Mouse (Mus musculus): ENCODE data around the gene Zfp341. TPM values are rescaled to one million over a fixed set of nuclear protein-coding genes. Genes with fewer than 3 reads are reported as not detected.

Gene Zfp341
- polyA plus RNA-seq, 1 experiment from 2014 or later, result 1.5 TPM

DNA sequence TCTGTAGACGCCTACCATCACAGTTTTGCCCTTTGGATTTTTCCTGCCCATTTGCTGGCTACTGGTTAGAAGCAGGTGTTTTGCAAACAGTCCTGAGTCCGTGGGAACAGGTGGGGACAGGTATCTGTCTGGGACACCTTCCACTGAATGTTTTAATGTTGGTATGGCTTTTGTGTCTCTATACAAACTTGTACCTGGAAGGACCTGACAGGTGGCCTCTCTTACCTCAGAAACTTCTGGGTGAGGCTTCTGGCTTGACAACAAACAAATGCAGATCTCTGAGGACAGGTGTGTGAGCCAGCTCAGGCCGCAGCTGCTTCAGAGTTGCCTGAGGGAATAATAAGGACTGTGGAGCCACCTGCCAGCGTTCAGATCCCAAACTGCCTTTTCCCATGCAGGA is 26.0 kb downstream of the Zfp341 start:
- H3K4me3 ChIP-seq (replicated peaks), result no peak overlapping the region
- no peak overlapping the region for H3K9ac ChIP-seq (replicated peaks)
- 85% methylated on average over 4 of the region's 4 CpGs for WGBS
- peaks cover 63% of the 10 kb centered on the region for H3K36me3 ChIP-seq
- H3K27me3 ChIP-seq, result no peaks in the 10 kb centered on the region
- H3K4me2 ChIP-seq, result no peak overlapping the region
- H3K27ac ChIP-seq, result no peak overlapping the region
- H3K4me1 ChIP-seq (replicated peaks), result no peaks in the 10 kb centered on the region
- peaks cover 7% of the 10 kb centered on the region; the same call in 1 of the 2 replicates for H3K9me3 ChIP-seq
- no peak for ATAC-seq (ENCODE audit: insufficient number of reproducible peaks, insufficient read depth, low FRiP score, low TSS enrichment, low read depth)

DNA sequence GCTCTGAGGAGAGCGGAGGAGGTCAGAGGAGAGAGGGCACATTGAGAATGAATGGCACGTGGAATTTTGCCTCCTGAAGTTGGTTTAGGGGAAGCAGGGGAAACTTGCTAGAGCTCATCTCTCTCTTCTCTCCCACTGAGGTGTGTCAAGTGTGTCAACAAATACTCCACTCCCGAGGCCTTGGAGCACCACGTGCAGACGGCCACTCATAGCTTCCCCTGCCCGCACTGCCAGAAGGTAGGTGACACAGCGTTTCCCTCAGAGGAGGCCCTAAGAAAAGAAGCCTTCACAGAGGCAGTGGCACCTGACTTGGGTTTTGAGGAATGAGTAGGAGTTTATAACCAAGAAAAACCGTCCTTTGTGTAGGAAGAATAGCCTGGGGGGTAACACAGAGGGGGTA is 28.1 kb downstream of the Zfp341 start:
- H3K36me3 ChIP-seq, result peaks cover 62% of the 10 kb centered on the region

DNA sequence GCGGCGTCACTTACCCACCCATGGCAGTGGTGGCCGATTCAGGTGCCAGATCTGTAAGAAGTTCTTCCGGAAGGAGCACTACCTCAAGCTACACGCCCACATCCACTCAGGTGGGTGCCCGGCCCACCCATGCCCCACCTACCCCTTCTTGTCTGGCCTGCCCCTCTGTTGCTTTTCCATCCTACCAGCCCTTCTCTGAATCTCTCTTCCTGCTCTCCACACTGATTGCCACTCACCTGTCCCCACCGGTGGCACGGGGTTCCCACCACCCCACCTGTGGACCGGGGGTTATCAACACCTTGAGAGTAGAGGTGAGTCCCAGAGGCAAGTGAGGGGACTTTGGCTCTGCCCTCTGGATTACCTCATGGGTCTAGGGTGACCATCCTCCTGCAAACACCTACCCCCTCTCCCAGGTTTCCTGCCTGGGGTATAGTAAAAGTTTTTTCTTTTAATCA is 28.9 kb downstream of the Zfp341 start:
- WGBS, result 99% methylated on average over 9 of the region's 9 CpGs
- peaks cover 62% of the 10 kb centered on the region for H3K36me3 ChIP-seq
- no peak for ATAC-seq (ENCODE audit: insufficient number of reproducible peaks, insufficient read depth, low FRiP score, low TSS enrichment, low read depth)
- no peaks in the 10 kb centered on the region for H3K4me1 ChIP-seq (replicated peaks)
- no peaks in the 10 kb centered on the region for H3K27me3 ChIP-seq
- no peak overlapping the region for H3K9ac ChIP-seq (replicated peaks)
- no peak overlapping the region for H3K4me3 ChIP-seq (replicated peaks)
- H3K4me2 ChIP-seq, result no peak overlapping the region
- H3K9me3 ChIP-seq, result peaks cover 7% of the 10 kb centered on the region; the same call in 1 of the 2 replicates
- no peak overlapping the region for H3K27ac ChIP-seq

More for the DNA sequence above, 28.1 kb downstream of the Zfp341 start:
- H3K4me1 ChIP-seq (replicated peaks), result no peaks in the 10 kb centered on the region
- no peak overlapping the region for H3K4me3 ChIP-seq (replicated peaks)
- H3K9me3 ChIP-seq, result peaks cover 7% of the 10 kb centered on the region; the same call in 1 of the 2 replicates
- ATAC-seq (ENCODE audit: insufficient number of reproducible peaks, insufficient read depth, low FRiP score, low TSS enrichment, low read depth), result no peak
- no peaks in the 10 kb centered on the region for H3K27me3 ChIP-seq
- no peak overlapping the region for H3K9ac ChIP-seq (replicated peaks)
- H3K27ac ChIP-seq, result no peak overlapping the region
- no peak overlapping the region for H3K4me2 ChIP-seq
- 82% methylated on average over 8 of the region's 8 CpGs for WGBS

DNA sequence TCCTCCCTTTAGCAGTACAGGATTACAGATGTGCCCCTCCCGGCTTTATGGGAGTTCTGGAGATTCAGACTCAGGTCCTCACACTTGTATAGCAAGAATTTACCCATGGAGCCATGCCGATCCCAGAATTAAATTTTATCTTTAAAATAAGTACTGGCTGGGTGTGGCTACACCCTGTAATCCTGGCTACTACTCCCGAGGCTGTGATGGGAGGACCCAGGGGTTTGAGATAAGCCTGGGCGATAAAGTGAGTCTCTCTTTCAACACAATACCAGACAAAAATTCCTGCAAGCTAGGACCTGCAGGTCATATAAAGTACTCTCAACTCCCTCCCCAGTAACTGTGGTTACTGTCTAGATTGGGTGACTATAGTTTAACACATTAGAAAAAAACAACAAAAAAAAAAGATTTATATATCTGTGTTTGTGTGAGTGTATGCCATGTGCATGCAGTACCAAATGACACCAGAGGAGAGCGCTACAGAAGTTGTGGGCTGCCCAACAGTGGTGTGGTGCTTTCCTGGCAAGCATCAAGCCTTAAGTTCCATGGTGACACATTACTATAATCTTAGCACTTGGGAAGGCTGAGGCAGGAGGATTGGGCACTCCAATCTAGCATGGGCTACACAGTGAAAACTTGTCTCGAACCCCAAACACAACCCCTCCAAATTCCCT is 29.8 kb downstream of the Zfp341 start:
- Histone ChIP-seq H3K27me3 (no peaks in the 10 kb centered on the region), H3K36me3 (peaks cover 55% of the 10 kb centered on the region), H3K4me2 (no peak overlapping the region), H3K27ac (no peak overlapping the region), H3K9ac (replicated peaks) (0 out of 2 replicates have a peak overlapping the region, but pooled peaks have one; percentile 2), H3K4me3 (replicated peaks) (no peak overlapping the region), H3K9me3 (peaks cover 7% of the 10 kb centered on the region; the same call in 1 of the 2 replicates), H3K4me1 (replicated peaks) (no peaks in the 10 kb centered on the region)
- ATAC-seq (ENCODE audit: insufficient number of reproducible peaks, insufficient read depth, low FRiP score, low TSS enrichment, low read depth), result no peak
- WGBS, result 92% methylated on average over 6 of the region's 6 CpGs

DNA sequence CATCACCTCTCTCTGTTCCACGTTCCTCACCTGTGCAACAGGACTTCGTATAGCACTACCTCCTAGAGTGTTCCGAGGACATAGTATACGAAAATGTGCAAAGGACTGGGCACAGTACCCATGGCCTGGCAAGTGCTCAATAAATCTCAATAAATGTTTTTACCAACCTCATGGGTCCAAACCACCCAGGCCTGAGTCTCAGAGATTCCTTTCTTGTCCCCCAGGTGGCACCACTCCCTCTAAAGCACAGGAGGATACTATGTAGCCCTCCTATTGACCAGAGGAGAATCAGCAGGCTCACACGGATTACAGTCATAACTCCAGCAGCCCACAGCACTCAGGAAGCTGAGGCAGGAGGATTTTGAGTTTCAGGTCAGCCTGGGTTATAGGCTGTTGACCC is 33.5 kb downstream of the Zfp341 start:
- no peak overlapping the region for H3K9ac ChIP-seq (replicated peaks)
- H3K4me1 ChIP-seq (replicated peaks), result no peaks in the 10 kb centered on the region
- ATAC-seq (ENCODE audit: insufficient number of reproducible peaks, insufficient read depth, low FRiP score, low TSS enrichment, low read depth), result no peak; the same call in 1 of the 2 replicates
- H3K4me3 ChIP-seq (replicated peaks), result no peak overlapping the region
- no peak overlapping the region for H3K27ac ChIP-seq
- WGBS, result 77% methylated on average over 5 of the region's 5 CpGs
- no peak overlapping the region for H3K4me2 ChIP-seq
- H3K9me3 ChIP-seq, result no peaks in the 10 kb centered on the region
- H3K36me3 ChIP-seq, result peaks cover 31% of the 10 kb centered on the region
- no peaks in the 10 kb centered on the region for H3K27me3 ChIP-seq

DNA sequence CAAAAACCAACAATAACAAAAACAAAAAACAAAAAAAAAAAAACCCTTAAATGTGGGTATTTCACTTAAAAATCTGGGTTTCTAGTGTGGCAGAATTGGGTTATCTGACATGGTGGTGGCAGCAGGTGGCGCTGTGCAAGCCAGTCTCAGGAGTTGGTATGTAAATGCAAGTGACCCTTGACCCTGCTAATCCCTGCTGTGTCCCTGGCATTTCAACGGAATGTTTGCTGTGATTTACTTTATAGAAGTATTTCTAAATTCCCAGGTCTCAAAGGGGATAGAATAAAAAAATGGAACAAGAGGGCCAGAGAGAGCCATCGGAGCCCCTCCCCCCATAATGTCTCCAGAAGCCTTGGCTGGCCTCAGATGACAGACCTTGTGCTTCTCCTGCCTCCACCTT is 35.0 kb downstream of the Zfp341 start:
- Histone ChIP-seq H3K4me2 (no peak overlapping the region), H3K27ac (no peak overlapping the region), H3K9me3 (no peaks in the 10 kb centered on the region), H3K4me1 (replicated peaks) (no peaks in the 10 kb centered on the region), H3K27me3 (no peaks in the 10 kb centered on the region), H3K36me3 (peaks cover 24% of the 10 kb centered on the region), H3K9ac (replicated peaks) (no peak overlapping the region), H3K4me3 (replicated peaks) (no peak overlapping the region)
- no peak for ATAC-seq (ENCODE audit: insufficient number of reproducible peaks, insufficient read depth, low FRiP score, low TSS enrichment, low read depth)
- WGBS, result 31% methylated on average over 3 of the region's 3 CpGs

DNA sequence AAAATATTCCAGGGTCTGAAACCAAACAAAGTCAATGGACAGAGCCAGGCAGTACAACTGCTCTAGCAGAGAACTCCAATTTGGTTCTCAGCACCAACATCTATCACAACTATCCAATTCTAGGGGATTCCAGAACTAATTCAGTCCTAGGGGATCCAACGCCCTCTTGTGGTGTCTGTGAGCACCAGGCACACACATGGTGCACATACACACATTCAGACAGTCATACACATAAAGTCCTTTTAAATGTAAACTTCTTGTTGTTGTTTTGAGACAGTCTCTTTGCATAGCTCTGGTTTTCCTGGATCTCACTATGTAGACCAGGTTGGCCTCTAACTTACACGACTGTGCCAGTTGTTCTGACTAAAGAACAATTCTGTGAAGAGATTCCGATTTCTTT is 37.3 kb downstream of the Zfp341 start:
- H3K9ac ChIP-seq (replicated peaks), result no peak overlapping the region
- WGBS, result 84% methylated on average over 3 of the region's 3 CpGs
- no peaks in the 10 kb centered on the region for H3K9me3 ChIP-seq
- no peak overlapping the region for H3K4me2 ChIP-seq
- H3K4me3 ChIP-seq (replicated peaks), result no peak overlapping the region
- peaks cover 8% of the 10 kb centered on the region for H3K36me3 ChIP-seq
- no peaks in the 10 kb centered on the region for H3K4me1 ChIP-seq (replicated peaks)
- no peak overlapping the region for H3K27ac ChIP-seq
- ATAC-seq (ENCODE audit: insufficient number of reproducible peaks, insufficient read depth, low FRiP score, low TSS enrichment, low read depth), result no peak
- no peaks in the 10 kb centered on the region for H3K27me3 ChIP-seq

DNA sequence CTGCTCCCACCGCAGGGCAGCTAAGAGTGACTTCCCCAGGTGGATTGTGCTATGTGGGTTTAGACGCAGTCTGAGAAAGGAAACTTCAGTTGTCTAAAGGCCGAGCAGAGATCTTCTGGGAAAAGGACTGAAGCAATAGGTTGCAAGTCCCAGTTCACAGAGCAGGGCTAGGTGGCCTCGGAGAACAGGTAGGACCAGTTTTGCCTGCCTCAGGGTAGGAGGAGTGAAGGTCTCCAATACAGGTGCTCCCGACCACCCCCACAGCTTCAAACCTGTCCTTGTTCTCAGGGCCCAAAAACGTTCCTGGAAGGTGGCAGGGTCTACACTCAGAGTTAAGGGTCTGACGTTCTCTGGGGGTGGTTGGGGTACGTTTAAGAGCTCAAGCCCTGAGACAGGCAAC is 38.3 kb downstream of the Zfp341 start, which contains the start of gene Chmp4b:
Chmp4b (plus strand) TSS at position 343 of the 400 bp plus-strand sequence.
- Histone ChIP-seq H3K27me3 (no peaks in the 10 kb centered on the region), H3K27ac (no peak within 1 kb of the TSS), H3K9me3 (no peaks in the 10 kb centered on the region), H3K9ac (replicated peaks) (no peak within 1 kb of the TSS), H3K4me2 (no peak within 1 kb of the TSS), H3K4me3 (replicated peaks) (no peak within 1 kb of the TSS), H3K36me3 (no peaks in the 10 kb centered on the region), H3K4me1 (replicated peaks) (no peaks in the 10 kb centered on the region)
- WGBS, result 53% methylated on average over 8 of the region's 8 CpGs
- ATAC-seq (ENCODE audit: insufficient number of reproducible peaks, insufficient read depth, low FRiP score, low TSS enrichment, low read depth), result no peak

DNA sequence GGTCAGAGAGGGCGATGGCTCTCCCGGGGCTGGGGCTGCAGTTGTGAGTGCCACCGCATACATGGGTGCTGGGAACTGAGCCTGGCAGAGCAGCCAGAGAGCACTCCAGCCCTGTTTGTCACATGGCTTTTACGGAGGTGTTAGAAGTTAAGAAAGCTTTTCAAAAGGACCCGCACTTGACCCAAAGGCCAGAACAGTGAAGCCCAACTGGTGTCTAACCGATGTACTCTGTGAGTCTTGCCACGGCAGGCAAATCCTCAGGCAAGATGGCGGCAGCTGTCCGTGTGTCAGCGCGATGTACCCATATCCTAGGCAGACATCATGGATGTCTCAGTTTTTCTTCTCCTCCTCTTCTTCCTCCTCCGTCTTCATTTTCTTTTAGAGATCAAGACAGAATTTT is 41.9 kb downstream of the Zfp341 start:
- no peak overlapping the region for H3K27ac ChIP-seq
- H3K27me3 ChIP-seq, result no peaks in the 10 kb centered on the region
- H3K4me3 ChIP-seq (replicated peaks), result no peak overlapping the region
- 92% methylated on average over 12 of the region's 12 CpGs for WGBS
- H3K4me1 ChIP-seq (replicated peaks), result peaks cover 21% of the 10 kb centered on the region
- H3K4me2 ChIP-seq, result no peak overlapping the region
- no peaks in the 10 kb centered on the region for H3K9me3 ChIP-seq
- H3K9ac ChIP-seq (replicated peaks), result no peak overlapping the region
- no peak for ATAC-seq (ENCODE audit: insufficient number of reproducible peaks, insufficient read depth, low FRiP score, low TSS enrichment, low read depth)
- no peaks in the 10 kb centered on the region for H3K36me3 ChIP-seq

DNA sequence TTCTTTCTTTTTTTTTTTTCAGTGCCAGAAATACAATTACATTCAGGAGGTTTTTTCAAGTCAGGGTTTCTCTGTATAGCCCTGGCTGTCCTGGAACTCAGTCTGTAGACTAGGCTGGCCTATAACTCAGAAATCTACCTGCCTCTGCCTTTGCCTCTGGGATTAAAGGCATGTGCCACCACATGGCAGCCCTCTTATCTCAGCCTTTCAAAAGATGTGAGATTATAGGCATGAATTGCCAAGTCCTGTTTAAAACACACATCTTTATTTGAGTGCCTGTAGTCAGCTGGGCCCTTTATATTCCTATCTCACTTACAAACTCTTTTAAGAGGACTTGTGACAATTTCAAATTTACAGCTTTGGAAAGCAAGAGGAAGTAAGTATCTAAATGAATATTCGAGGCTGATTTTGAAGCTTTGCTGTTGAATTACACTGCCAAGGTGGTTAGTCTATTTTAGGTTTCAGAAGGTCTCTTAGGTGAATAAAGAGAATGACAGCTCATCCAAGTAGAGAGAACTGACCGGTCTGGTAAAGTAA is 42.8 kb downstream of the Zfp341 start:
- H3K4me1 ChIP-seq (replicated peaks), result peaks cover 21% of the 10 kb centered on the region

DNA sequence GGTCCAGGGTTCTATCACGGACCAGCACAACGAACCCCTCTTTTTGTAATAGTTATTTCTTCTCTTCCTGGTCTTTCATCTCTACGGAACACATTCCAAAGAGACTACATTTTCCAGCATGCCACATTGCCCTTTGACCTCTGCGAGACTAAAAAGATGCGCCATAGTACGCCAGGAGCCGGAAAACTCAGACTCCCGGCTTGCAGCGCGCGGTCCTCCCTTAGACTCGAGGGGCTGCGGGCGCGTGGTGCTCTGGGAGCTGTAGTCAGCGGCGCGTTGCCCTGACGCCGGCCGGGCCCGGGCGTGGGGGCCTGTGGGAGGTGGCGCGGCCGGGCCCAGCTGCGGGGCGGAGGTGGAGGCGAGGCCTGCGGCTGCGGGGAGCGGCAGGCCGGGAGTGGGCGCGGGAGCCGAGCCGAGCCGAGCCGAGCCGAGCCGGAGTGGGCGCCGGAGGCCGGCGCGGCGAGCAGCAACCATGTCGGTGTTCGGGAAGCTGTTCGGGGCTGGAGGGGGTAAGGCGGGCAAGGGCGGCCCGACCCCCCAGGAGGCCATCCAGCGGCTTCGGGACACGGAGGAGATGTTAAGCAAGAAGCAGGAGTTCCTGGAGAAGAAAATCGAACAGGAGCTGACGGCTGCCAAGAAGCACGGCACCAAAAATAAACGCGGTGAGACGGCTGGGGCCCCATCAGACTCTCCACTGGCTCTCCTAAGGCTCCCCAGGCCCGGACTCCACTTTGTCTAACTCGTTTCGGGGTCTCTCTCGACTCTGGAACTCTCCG is 43.8 kb downstream of the Zfp341 start:
- H3K36me3 ChIP-seq, result peaks cover 17% of the 10 kb centered on the region; the same call in 1 of the 2 replicates
- under 1% methylated on average over 66 of the region's 67 CpGs for WGBS
- H3K9me3 ChIP-seq, result no peaks in the 10 kb centered on the region
- peak overlapping the region; percentile 84 for H3K4me2 ChIP-seq
- peaks cover 21% of the 10 kb centered on the region for H3K4me1 ChIP-seq (replicated peaks)
- H3K4me3 ChIP-seq (replicated peaks), result peak overlapping the region; percentile 76
- ATAC-seq (ENCODE audit: insufficient number of reproducible peaks, insufficient read depth, low FRiP score, low TSS enrichment, low read depth), result peak; percentile 99
- peak overlapping the region; percentile 86 for H3K9ac ChIP-seq (replicated peaks)
- H3K27me3 ChIP-seq, result no peaks in the 10 kb centered on the region
- peak overlapping the region; percentile 86 for H3K27ac ChIP-seq

More for the DNA sequence above, 42.8 kb downstream of the Zfp341 start:
- no peak for ATAC-seq (ENCODE audit: insufficient number of reproducible peaks, insufficient read depth, low FRiP score, low TSS enrichment, low read depth)
- WGBS, result 72% methylated on average over 2 of the region's 2 CpGs
- Histone ChIP-seq H3K4me2 (peak overlapping the region; percentile 84), H3K9me3 (no peaks in the 10 kb centered on the region), H3K36me3 (peaks cover 7% of the 10 kb centered on the region; the same call in 1 of the 2 replicates), H3K27me3 (no peaks in the 10 kb centered on the region), H3K27ac (no peak overlapping the region), H3K9ac (replicated peaks) (no peak overlapping the region), H3K4me3 (replicated peaks) (peak overlapping the region; percentile 76; the same call in 1 of the 2 replicates)
